Mouse (Mus musculus) adrenal gland, adult (tissue): ENCODE measurements around the gene Pde10a.

Source experiments
- DNase-seq, 2 experiments: peaks; one replicate each; pipeline ENCODE4 v3.0.0; 2022 to 2023; ENCODE audit warnings: low spot score in 1 of 2; ENCODE audit not compliant: inconsistent age in 2 of 2

Gene Pde10a

DNA sequence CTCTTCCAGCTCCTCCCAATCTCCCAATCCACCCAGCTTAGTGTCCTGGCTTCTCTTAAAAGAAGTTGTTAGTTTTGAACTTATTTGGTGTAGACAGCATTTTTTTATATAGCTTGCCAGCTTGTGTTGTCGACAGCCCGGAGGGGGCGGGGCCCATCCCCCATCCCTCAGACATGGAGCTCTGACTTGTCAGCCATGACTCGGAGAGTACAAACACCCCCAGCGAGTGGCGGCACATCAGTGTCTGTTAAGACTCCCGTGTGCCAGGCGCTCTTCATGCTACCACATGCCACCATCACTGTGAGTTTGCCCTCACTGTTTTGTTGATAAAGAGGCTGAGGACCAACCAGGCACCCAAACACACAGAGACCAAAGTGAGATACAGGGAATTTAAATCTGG is 404.5 kb downstream of the Pde10a start:
- DNase-seq: no peak

- DNase-seq: no peak
These were observed 410.4 kb downstream of the Pde10a start for GRCm38 (mm10) chr17:8935604-8936003.

DNA sequence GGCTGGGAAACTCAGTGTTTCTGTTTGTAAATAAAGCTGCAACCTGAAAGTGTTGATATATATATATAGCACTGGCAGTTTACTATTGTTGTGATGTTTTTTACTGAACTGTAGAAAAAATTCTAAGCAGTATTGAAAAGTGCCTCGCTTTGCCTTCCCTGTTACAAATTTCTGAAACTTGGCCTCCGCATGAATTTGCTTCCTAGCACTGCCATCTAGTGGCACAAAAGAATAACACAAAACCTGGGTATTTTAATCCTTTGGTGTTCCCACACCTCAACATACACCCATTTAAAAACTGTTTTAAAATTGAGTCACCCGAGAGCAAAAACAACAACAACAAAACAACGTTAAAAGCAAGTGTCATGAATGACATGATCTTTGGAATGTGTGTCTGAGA is 411.4 kb downstream of the Pde10a start:
- peak; percentile 14 to 83 for DNase-seq

DNA sequence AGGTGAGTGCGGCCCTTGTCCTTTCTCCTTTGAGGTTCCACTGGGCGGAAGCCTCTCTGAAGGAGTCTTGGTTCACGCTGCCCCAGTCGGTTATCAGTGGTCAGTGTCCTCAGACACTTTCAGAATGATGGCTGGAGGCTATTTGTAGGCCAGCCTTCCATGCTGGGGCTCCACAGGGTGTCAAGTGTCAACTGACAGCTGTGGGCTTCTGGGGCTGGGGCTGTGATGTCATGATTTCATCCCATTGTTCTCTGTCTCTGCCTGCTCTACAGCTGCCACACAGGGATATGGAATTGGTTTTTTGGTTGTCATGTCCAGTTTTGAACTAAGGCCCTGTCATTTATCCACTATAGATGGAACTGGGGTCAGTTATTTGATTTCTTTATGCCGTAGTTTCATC is 426.4 kb downstream of the Pde10a start:
- DNase-seq: no peak

GRCm38 (mm10) chr17:8952951-8953350 is 427.8 kb downstream of the Pde10a start:
- DNase-seq: no peak

GRCm38 (mm10) chr17:8958125-8958524 is 433.0 kb downstream of the Pde10a start:
- DNase-seq: peak; percentile 65 to 84

GRCm38 (mm10) chr17:8960386-8960785 is 435.2 kb downstream of the Pde10a start:
- DNase-seq: no peak

DNA sequence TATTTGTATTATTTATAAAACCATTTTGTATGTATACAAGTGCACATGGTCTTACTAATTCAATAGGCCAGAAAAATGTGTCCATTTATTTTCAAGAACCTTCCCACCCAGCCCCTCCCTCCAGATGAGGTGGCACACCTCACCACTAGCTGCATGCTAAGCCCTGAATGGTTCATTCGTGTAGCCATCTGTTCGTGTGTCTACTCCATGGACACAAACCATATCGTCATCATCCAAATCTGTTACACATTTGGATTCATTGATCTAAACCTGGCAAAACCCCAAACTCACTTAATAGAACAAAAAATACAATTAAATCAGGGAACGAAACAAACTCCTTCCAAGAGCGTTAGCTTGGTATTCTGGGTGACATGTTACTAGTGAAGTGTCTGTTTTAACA is 435.9 kb downstream of the Pde10a start:
- DNase-seq: no peak

GRCm38 (mm10) chr17:8961644-8962043 is 436.5 kb downstream of the Pde10a start:
- no peak for DNase-seq

- peak in 1 of 2 experiments; percentile 42 for DNase-seq
These were observed 440.0 kb downstream of the Pde10a start for GRCm38 (mm10) chr17:8965177-8965576.

DNA sequence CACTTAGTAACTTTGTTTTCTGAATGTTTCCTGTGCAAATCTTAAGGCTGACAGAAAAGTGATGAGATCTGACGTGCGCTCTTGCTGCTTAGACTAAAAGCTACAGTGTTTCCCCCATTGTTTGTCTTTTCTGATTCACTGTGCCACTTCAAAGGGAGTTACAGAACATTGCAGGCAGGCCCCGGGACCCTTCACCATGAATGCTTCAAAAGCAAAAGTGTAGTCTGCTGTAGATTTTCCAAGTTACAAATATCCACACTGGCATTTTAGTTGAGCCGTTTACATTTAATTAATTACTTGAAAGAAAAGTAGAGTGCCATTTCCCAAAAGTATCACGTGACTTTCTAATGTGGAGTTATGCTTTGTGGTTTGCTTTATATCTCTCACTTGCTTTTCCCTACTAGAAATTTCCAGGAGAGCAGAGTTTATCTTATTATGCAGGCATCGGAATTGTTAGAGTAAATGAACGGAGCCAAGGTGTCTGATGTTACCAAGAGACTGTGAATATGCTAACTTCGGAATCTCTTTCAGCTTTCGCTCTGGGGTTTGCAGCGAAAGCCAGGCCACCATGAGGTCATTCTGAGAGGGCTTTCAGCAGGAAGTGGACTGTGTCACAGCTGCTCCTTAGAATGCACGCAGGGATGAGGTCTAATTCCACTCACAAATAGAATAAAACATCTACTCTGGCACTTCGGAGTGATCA is 447.1 kb downstream of the Pde10a start:
- no peak for DNase-seq

GRCm38 (mm10) chr17:8973331-8973730 is 448.2 kb downstream of the Pde10a start:
- DNase-seq: no peak

DNA sequence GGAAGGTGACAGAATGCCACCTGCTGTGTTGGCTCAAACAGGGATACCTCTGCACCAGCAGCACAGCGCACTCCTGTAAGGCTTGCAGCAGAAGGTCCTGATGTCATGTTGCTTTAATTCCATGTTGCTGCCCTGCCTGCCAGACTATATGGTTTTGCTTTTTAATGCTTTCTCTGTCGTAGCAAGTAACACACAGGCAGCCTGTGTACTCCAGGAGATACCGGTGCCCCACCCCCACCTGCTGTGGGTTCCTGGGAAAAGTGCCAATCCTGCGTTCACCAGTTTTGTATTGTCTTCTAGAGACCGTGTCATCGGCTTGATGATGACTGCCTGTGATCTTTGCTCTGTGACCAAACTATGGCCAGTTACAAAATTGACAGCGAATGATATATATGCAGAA is 449.3 kb downstream of the Pde10a start:
- no peak for DNase-seq

- DNase-seq: no peak
These were observed 449.7 kb downstream of the Pde10a start for GRCm38 (mm10) chr17:8974823-8975397.

- no peak for DNase-seq
These were observed 451.6 kb downstream of the Pde10a start for GRCm38 (mm10) chr17:8976745-8977144.

GRCm38 (mm10) chr17:8977271-8977670 is 452.1 kb downstream of the Pde10a start:
- DNase-seq: no peak

DNA sequence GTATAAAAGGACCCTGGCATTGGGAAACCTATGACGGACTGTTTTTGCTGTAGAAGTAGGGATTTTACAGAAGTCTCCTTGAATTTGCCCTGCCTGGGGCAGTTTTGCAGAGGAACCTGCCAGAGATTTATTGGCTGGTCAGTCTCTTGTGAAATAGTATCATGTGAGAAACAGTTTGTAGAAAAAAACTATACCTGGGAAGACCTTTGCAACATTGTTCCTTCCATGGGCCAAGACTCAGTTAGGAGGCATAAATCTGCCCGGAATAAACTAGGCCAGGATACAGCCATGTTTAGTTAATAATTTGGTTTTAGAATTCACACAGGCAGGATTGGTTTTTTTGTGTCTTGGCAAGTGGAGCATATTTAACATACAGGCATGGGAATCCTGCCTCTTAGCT is 458.4 kb downstream of the Pde10a start:
- no peak for DNase-seq

- no peak for DNase-seq
These were observed 460.5 kb downstream of the Pde10a start for GRCm38 (mm10) chr17:8985714-8986113.

DNA sequence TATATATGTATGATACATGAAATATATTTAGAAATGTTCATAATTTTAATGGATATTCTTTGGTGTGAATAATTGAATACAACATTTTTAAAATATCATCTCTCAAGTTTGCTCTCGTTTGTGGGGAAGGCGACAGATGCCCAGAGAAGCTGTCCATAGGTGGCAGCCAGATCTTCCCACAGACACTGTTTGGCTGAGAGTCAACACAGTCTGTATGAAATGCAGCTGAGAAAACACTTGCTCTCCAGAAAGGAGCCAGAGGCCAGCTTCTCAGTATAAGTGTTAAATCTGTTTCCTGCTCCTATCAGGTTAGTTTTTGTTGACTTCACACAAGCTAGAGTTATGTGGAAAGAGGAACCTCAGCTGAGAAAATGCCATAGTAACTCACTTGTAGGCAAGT is 461.4 kb downstream of the Pde10a start:
- no peak for DNase-seq

DNA sequence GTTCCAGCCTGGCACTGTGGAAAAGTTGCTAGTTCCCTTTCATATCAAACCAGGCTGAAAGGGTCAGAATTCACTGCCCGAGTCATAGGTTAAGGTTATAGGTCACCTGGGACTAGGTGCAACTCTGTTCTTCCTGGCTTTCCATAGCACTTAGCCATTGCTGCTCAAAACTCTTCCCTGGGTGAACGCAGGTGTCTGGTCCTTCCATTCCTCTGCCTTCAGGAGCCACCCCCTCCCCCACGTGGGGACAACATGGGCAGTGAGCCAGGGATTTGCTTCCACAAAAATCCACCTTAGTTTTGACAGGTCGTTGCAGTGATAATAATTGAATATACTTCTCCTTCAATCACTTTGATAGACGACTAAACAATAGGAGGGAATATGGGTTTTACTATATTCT is 462.2 kb downstream of the Pde10a start:
- DNase-seq: peak; percentile 23 to 37

DNA sequence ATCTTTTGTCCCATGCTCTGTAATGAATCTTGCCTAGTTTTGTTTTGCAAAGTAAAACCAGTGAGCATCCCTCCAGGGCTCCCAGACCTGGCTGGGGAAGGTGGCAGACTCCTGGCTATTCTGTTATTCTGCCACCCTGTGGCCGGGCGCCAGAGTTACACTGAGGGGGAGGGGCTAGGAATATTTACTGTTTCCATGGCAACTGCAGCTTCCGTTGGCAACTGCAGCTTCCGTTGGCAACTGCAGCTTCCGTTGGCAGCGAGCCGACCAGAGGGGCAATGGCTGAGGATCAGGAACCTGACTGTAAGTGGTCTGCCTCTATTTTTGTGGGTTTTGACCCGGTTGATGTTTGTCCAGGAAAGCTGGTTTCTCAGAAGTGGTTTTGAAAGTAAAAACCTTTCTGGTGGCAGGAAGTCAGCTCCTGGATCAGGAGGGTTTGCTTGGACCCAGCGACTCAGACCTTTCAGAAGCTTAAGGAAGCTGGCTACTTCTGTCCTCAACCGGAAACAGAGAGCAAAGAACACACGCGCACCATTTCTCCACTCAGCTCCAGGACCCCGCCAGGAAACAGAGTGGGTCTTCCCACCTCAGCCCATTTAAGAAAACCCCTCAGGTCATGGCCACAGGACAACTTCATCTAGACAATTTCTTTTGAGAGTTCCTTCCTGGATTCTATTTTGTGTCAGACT is 463.1 kb downstream of the Pde10a start, which contains the start of gene 1700010I14Rik:
TSS of gene 1700010I14Rik (plus strand) at position 215 of the 689 bp plus-strand sequence.
- DNase-seq: peak; percentile 91 to 98

DNA sequence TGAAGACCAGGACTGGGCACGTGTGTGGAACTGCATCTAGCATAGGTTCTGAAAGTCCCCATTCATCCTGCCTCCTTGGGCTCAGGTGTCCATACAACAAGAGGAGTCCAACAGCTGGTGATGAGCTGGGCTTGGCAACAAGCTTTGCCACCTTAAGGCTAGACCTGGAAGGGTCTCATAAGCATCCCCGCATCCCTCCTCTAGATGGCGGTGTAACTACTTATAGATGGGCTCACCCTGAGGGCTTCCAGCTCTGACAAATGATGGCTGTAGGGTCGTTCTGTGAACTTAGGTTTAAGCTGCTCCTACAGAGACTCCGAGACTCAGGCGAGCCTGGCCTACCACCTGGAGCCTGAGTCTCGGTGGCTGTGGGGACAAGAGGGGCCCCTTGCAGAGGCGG is 466.0 kb downstream of the Pde10a start:
- DNase-seq: peak in 1 of 2 experiments; percentile 37
